Mouse (Mus musculus) ovary, postnatal 14 days (tissue): ENCODE data around the gene Pidd1.

ENCODE experiments used
- DNase-seq: peaks from one replicate; pipeline ENCODE4 v3.0.0; 2022; ENCODE audit warnings: low spot score

Gene Pidd1

DNA sequence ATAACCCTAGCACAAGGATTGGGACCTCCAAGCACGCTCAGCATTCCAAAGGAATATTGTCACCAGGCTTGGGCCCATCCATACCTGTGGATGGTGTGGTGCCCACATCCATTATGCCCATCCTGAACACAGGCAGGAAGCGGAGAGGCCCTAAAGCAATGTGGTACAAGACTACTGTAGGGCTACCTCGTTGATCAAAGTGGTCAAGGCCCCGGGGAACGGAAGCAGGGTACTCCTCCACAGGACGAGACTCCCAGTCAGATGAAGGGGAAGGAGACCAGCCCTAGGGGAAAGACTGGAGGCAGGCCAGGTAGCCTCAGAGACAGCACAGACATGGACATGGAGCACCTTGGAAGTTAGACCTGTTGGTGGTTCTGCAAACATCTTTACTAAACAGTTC lies 28.9 kb upstream of the Pidd1 start:
- DNase-seq, result no peak

- no peak for DNase-seq
These were observed 28.4 kb upstream of the Pidd1 start for GRCm38 (mm10) chr7:141472226-141472625.

DNA sequence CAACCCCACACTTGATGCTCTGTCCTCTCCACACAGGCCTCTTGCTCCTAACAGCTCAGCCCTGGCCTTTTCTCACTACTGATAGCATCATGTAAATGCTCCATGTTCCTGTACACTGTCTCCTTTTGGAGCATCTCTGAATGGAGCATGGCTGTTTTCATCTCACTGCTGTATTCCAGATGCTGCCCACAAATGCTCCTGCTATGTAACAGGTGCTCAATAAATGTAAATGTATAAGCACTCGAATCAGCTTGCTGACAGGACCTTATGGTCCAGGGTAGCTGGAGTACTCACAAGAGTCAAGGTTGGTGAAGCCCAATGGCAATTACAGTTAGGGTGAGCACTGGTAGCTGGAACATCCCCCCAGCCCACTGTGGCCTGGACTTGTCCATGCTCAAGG lies 27.4 kb upstream of the Pidd1 start:
- DNase-seq, result no peak

- no peak for DNase-seq
These were observed 26.8 kb upstream of the Pidd1 start for GRCm38 (mm10) chr7:141470637-141470944.

GRCm38 (mm10) chr7:141469901-141470636 lies 26.2 kb upstream of the Pidd1 start:
- DNase-seq, result no peak

DNA sequence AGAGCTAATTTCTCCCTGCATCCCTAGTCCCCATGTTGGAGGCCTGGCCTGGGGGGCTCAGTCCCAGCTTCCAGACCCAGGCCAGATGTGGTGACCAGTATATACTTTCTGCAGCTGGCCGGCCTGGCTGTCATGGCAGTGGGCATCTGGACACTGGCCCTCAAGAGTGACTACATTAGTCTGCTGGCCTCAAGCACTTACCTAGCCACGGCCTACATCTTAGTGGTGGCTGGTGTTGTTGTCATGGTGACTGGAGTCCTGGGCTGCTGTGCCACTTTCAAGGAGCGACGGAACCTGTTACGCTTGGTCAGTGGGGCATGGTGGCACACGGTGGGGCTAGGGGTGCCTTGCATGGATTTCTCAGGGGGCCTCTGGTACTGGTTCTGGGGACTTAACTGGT lies 25.5 kb upstream of the Pidd1 start:
- DNase-seq, result no peak

DNA sequence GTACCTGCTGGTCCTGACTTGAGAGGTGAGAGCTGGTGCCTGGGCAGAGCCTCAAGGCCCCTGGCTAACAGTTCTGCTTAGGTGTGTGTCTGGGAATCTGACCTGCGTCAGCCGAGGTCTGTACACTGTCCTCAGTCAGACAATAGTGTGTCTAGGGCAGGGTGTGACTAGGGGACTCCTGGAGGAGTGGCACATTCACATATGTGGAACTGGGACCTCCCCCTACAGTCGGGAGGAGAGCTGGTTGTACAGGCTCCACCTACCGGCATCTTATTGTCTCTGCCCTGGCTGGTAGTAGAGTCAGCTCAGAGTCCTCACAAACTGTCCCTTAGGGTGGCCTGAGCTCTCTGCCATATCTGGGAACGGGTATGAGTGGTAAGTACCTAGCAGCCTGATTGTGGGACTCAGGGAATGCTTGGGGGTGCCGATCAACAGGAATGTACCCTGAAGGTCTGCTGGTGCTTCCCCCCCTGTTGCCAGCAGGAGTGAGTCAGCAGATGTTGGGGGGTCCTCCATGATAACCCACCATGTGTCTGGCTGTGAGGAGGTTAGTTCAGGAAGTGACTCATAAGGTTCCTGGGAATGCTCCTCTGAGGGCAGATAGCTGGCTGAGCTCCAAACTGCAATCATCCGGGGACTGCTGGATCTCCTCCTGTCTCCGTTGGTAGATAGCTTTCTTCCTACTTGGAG lies 24.8 kb upstream of the Pidd1 start:
- DNase-seq, result no peak

- no peak for DNase-seq
These were observed 24.3 kb upstream of the Pidd1 start for GRCm38 (mm10) chr7:141468164-141468521.

DNA sequence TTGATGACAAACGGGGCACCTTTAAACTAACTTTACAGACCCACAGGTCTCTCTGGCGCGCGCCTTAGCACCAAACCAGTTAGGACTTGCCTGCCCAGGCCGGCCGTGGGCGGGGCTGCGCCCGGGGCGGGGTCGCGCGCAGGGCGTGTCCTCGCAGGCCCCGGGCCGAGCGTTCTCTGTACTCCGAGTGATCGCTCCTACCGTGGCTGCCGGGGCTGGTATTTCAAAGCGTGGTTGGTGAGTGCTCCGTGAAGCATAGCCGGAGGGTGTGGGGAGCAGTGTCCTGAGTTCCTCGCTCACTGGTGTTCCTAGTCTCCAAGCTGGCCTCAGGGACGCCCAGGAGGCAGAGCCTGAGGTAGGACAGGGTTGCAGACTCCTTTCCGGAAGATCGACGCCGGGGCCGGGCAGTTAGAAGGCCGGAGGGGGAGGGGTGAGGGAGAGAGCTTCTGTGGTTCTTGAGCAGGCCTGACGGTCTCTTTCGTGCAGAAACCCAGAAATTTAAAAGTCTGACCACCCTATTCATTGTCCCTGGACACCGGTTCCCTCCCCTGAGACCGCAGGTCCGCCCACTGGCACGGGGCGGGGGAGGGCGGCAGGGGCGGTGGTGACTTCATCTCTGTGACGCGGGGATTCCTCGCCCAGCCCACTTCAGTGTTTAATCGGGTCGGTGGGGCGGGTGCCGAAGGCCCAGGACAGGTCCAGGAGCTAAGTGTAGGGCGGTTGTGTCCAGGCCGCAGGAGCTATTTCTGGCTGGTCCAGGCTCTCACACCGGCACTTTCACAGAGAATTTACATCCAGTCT lies 23.6 kb upstream of the Pidd1 start, which contains the start of gene Cd151:
Gene Cd151, plus strand, starts transcription at position 163 of the 801 bp plus-strand sequence.
- peak; percentile 85 for DNase-seq

DNA sequence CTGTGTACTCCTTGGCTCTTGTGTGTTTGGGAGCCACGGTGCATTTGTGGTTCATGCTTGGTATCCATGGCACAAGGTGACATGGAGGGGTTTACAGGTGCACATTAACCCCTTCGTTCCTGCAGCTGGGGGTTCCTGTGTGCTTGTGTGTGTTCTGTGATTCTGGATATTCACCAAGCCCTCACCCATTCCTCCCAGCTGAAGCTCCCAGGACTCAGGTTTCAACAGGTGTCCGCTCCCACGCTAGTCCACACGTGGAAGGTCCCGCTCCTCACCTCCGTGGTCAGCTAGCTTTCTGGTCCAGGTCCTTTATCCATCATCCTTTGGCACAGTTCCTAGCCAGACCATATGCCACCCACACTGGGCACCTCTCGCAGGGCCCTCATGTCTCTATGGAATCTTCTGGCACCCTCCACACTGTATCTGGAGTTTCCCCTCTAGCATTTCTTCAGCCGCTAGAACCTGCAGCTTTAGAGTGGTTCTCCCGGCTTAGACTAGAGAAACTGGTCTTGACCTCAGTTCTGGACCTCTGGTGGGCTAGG lies 22.9 kb upstream of the Pidd1 start:
- DNase-seq, result no peak

- no peak for DNase-seq
These were observed 22.2 kb upstream of the Pidd1 start for GRCm38 (mm10) chr7:141466045-141466394.

- DNase-seq, result no peak
These were observed 21.7 kb upstream of the Pidd1 start for GRCm38 (mm10) chr7:141465388-141466044.

DNA sequence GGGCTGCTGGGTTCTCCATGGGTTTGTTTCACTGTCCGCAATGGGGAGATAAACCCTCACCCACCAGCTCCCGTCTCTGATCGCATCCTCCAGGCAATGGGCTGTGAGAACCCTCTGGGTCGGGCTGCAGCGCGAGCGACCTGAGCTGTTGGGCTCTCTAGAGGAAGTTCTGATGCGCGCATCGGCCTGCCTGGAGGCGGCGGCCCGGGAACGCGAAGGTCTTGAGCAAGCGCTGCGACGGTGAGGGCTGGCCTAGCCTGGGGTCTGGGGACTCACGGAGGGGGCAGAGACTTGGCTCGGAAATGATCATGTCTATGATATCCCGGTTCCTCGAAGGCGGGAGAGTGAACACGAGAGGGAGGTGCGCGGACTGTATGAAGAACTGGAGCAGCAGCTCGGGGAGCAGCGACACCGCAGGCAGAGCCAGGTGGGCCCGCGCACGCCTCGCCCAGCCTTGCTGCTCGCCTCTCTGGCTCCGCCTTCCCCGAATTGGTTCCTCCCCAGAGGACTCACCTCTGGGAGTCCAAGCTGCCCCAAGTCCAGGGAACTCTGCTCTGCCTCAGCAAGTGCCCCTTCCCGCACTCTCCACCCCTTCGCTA lies 20.9 kb upstream of the Pidd1 start:
- no peak for DNase-seq

GRCm38 (mm10) chr7:141463824-141464602 lies 20.2 kb upstream of the Pidd1 start:
- DNase-seq, result no peak

DNA sequence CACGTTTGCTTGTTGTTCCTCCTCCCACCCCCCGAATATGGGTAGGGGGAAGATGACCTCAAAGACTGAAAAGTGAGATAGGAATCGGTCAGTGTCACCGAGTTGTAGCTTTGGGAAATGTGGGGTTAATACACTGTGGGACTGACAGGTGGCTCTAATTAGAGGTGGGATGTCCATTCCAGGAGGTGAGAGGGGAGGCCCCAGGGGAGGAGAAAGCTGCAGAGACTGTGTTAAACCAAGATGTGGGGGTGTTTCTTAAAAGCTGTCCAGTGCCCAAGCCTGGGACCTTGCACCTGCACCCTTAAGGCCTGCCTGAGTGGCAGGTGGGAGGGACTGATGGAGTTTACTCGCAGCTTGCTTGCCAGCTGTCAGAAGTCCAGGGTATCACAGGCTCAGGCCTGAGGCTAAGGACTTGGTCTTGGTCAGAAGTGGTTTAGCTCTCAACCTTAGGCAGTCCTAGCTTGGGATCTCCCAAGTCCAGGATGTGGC lies 18.6 kb upstream of the Pidd1 start:
- DNase-seq, result no peak

- no peak for DNase-seq
These were observed 17.9 kb upstream of the Pidd1 start for GRCm38 (mm10) chr7:141461521-141462332.

GRCm38 (mm10) chr7:141460391-141461113 lies 16.7 kb upstream of the Pidd1 start, which contains the start of gene Cracr2b:
Gene Cracr2b, plus strand, starts transcription at chr7:141461094.
- no peak for DNase-seq

- no peak for DNase-seq
These were observed 16.2 kb upstream of the Pidd1 start for GRCm38 (mm10) chr7:141460001-141460390.

- DNase-seq, result no peak
These were observed 15.5 kb upstream of the Pidd1 start for GRCm38 (mm10) chr7:141459301-141459711.
